Mouse (Mus musculus) CD4-positive helper T cell, adult 2 months (primary cell): Measurements from ENCODE around the gene Zfp128.
"Not testable (repeated sequence)": the region's sequence is repeated elsewhere in the genome, so short reads cannot be mapped to it uniquely, and the experiment has no call there.

ENCODE experiments used
- DNase-seq: peaks from one replicate; pipeline ENCODE4 v3.0.0-alpha.2; 2012; ENCODE audit warnings: low read depth, missing footprints, low spot score

The Zfp128 gene

DNA sequence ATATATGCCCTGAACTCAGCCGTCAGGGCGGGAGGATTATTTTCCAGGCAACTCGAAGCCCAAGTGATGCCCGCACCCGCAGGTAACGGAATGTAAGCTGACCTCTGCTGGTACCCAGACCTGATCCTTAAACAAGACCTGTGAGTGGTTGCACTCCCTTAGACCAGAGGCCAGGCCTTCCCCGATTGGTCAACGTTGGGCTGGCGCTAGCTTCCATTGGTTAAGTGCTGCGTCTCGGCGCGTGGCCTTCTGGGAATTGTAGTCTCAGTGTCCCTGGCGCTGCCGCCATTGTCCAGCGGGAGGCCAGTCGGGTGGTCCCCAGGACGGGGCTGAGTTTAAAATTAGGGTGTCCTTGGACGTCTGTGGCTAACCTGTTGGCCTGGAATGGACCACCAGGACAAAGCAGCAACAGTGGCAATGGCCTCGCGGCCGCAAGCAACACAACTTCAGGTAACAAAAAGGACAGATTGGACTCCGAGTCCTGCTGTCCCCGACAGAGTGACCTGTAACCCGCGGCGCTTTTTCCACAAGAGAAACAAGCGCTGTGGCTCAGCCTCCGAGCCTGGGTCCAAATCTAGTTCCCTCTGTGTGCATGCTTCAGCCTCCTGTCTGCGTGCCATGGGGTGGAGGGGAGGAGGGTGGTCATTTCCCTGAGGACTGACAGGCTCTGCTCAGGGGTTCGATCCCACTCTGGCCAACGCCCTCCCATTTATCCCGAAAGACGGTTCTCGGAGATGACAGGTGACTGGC, at the start of gene Zfp128:
Gene Zfp128 (plus strand): TSS at position 267 of the 750 bp plus-strand sequence.
- peak; percentile 88 for DNase-seq

DNA sequence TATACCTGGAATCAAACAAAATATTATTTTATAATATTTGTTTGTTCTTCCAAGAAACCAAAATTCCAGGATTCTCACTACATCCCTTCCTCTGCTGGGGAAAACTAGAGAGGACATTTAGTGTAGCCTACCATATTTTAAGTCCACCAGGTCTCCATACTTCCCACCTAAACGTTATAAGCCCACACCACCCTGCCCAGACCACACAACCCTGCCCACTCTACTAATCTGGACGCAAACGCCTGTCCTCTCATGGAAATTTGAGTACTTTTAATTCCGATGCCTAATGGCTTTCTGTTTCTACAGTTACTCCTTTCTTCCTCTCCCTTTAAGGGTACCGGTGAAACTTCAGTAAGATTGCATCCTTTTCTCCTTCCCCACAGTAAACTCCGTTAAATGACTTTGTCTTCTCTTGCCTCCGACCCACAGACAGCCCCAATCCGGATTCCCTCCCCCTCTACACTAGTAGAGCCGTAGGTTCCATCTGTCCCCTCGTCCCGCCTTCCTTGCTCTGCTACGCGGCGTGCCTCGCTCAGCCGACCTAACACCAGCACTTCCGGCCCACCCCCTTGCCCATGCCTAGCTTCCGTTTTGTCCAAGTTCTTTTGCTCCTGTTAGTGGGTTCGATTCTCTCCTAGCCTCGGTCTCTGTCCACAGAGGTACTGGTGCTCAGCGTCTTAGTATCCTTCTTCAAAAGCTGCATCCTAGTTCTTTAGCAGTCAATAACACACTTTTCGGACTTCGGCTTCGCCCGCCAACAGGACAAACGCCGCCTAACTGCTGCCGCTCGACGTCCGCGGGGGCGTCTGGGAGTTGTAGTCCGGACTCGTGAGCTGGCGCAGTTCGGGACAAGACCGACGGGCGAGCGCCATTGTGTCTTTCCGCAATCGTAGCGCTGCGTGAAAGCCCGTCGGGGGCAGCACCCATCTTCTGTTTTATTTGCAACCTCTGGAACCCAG, 46.5 kb upstream of the Zfp128 start, which contains the start of gene Zfp110:
Gene Zfp110 (plus strand): TSS at position 600 of the 959 bp plus-strand sequence.
- peak; percentile 94 for DNase-seq

DNA sequence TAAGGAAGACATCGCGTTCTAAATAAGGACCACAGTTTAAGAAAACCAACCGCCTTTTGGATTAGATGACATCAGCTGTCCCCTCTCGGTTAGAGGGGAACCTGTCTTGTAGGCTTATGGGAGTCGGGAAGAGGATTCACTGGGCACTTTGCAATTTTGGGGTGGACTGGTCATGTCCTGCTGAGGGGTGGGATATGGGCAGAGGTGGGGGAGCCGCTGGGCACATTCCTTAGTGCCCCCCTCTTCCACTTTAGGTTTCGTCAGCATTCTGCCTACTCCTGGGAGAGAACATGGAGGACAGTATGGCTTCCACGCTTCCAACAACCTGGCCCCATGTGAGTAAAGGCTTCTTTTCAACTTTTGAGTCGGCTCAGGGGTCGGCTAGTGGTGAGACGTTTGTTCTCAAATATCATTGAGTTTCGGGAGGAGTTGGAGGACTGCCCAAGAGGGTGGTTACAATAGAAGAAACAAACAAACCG, 45.7 kb upstream of the Zfp128 start:
- no peak for DNase-seq

DNA sequence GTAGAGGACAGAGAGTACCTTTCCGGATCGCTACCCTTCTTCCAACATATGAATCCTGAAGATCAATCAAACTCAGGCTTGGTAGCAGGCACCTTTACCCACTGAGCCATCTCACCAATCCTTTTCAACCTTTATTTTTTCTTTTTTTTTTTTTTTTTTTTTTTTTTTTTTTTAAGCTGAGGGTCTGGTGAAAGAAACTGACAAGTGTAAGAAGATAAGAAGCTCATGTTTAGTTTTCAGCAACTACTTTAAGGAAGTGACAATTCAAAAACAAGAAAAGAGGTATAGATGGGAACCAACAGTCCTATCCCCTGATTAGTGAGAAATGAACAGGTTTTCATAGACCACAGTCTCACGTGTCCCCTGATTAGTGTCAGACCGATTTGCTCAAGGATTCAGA, 45.2 kb upstream of the Zfp128 start:
- DNase-seq: no peak

DNA sequence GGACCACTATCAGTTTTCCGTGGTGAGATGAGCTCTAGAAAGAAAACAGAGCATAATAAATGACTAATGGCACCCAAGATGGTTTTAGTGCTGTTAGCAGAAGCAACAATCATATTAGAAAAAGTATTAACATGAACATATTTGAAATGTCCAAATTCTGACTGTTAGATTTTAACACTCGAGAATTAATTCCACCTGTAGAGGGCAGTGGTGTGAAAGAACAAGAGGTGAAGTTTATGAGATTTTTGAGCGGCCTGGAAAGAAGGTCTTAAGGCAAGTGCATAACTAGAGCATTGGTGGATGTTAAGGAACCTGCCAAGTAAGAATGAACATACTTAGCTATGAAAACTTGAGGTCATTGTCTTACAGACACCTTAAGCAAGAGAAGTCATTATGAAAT, 6.7 kb upstream of the Zfp128 start:
- peak; percentile 48 for DNase-seq

DNA sequence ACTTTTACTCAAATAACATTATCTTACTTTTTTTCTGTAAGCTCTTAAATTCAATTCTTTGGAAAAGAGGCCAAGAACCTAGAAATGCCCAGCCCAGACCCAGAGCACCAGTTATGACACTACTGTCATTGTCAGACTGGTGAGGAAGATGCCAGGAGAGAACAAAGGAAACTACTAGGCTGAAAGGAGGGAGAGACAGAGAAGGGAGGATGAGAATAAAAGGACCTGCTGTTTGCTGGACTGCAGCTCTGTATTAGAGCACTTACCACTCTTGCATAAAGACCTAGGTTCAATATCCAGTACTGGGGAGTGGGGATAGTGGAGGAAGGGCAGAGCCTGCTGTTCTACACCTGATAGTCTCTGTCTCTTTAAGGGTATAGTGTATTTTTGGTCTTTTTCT, 941 bp upstream of the Zfp128 start:
- no peak for DNase-seq

DNA sequence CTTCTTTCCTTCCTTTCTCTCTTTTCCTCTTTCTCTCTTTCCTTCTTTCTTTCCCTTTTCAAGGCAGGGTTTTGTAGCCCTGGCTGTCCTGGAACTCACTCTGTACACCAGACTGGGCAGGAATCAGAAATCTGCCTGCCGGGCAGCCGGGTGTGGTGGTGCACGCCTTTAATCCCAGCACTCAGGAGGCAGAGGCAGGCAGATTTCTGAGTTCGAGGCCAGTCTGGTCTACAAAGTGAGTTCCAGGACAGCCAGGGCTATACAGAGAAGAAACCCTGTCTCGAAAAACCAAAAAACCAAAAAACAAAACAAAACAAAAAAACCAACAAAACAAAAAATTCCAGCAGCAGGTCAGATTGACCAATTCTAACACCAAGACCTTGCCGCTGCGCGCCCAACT, 480 bp upstream of the Zfp128 start:
- not testable (repeated sequence) for DNase-seq

DNA sequence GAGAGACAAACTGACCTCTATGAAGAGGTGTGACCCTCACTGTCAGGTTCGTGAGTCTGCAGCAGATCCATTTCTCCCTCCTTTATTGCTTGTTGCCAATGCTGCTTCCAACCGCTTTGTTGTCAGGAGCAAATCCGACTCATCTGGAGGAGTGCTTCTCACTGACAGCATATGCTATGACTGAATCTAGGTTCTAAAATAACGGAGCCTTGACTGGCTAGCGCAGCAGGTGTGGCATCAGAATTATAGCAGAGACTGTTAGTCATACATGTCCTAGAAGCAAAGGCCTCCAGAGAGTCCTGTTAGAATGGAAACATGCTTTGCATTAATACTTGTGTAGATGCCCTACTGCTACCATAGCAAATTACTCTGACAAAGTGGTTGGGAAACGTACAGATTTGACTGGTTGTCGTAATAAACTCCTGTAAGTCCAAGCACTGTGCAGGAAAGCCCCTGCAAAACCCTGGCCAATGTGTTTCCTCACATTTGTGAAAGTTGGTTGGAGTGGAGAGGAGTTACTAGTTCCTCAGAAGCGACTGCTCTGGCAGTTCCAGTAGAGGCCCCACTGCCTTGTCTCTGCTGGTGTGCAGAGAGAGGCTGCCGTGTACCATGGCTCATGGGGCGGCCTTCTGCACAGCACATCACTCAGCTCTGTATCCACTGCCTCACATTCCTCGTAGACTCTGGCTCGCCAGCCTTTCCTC, 5.7 kb downstream of the Zfp128 start:
- DNase-seq: no peak

DNA sequence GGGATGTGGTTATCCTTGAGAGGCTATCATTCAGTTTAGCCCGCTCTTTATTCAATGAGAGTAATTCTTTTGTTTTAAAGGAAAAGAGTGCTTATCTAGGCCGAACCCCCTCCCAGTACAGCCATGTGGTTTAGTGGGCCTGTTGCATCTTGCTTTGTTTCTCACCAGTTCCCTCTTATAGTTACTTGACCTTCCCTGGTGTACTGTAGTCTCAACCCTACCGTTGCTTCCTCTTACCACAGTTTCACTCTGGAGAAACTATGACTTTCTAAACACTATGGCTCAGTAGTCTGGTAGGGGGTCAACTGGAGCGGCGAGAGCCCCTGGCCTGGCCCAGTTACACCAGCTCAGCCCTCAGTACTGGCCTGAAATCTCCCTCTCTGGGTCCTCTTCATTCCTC, 6.6 kb downstream of the Zfp128 start:
- DNase-seq: no peak

DNA sequence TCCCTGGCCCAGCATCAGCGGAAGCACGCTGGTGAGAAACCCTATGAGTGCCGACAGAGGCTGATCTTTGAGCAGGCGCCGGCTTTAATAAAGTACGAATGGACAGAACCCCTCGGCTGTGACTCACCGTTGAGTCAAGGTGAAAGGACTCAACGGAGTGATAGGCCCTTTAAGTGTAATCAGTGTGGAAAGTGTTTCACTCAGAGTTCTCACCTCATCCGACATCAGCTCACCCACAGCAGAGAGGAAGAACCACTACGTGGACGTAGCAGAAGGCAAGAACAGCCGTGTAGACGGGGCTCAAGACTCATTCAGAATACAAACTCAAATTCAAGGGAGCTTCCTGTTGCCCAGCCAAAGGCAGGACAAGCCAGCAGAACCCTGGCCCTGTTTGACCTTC, 10.0 kb downstream of the Zfp128 start:
- DNase-seq: peak; percentile 33

DNA sequence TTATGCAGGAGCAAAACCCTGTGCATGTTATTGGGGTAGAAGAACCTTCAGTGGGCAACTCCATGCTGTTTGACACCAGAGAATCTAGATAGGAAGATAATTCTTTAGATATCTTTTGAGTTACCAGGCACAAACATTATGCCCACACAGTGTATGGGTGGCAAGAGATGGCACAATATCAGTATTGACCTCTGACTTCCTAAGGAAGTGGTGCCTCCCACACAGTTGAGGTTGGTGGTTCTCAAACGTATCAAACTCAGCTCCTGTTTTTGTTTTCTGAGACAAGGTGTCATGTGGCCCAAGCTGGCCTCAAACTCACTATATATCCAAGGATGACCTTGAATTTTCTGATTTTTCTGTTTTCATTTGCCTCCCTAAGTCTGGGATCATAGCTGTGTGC, 10.4 kb downstream of the Zfp128 start:
- DNase-seq: peak; percentile 29

DNA sequence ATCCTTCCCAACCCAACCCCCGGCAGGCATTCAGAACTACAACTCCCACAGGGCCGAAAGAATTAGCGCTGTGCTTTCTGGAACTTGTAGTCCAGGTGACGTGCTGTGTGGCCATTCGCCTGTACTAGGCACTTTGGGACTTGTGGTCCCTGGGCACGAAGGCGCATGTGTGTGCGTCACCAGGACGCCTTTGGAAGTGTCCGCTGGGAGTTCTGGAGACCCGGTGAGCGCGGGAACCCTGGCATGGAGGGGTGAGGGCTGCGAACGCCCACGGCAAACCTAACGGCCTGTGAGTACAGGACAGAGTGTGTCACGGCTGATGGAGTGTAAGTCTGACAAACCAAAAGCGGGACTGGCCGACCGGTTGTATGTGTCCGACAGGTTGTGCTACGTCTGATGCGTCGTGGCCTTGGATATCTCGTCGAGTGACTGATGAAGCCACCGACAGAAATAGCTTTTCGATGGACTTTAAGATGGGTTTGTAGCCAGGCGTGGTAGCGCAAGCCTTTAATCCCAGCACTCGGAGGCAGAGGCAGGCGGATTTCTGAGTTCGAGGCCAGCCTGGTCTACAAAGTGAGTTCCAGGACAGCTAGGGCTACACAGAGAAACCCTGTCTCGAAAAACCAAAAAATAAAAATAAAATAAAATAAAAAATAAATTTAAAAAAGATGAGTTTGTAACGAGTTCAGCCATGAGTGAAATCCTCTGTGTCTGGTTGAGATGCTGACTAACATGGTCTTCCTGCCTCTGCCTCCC, 16.9 kb downstream of the Zfp128 start, which contains the start of gene Zscan22:
Gene Zscan22 (plus strand): TSS at position 161 of the 756 bp plus-strand sequence.
- DNase-seq: peak; percentile 88

DNA sequence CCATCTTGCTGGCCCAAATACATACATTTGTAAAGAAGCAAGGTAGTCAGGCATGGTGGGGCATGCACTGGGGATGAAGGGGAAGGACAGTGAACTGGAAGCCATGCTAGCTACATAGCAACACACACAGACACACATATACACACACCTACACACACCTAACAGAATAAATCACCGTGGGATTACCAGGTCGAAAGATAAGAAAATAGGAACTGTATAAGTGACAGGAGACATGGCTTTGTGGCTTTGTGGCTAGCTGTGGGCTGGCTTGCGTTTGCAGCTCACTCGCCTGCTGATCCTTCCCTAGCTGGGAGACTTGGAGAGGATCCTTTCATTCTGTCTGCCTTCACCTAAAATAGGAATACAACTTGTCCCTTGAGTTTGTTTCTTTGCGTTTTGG, 20.5 kb downstream of the Zfp128 start:
- DNase-seq: no peak

DNA sequence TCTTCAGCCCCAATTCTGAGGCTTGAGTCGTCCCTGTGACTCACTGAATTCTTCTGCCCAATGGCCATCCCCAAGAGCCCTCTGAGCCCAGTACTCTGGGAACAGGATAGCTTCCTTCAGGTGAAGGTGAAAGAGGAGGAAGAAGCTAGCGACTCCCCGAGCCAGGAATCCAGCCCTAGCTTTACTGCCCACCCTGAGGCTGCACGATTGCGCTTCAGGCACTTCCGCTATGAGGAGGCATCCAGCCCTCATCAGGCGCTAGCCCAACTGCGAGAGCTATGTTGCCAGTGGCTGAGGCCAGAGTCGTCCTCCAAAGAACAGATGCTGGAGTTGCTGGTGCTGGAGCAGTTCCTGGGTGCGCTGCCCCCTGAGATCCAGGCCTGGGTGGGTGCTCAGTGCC, 22.6 kb downstream of the Zfp128 start:
- no peak for DNase-seq

DNA sequence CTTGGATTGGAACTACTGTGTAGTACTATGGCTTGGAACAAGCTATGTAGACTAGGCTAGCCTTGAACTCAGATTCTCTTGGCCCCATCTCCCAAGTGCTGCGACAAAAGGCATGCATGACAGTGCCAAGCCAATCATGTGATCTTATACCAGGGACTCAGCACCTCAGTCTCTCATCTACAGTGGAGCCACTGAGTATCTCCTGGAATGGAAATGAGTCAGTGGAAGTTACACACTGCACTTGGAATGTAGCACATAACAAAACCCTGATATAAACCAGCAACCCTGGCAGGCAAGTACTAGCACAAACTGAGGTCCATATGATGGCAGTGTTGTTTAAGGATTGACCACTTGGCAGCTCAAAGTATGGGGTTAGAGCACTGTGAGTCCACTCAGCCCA, 24.2 kb downstream of the Zfp128 start:
- no peak for DNase-seq

DNA sequence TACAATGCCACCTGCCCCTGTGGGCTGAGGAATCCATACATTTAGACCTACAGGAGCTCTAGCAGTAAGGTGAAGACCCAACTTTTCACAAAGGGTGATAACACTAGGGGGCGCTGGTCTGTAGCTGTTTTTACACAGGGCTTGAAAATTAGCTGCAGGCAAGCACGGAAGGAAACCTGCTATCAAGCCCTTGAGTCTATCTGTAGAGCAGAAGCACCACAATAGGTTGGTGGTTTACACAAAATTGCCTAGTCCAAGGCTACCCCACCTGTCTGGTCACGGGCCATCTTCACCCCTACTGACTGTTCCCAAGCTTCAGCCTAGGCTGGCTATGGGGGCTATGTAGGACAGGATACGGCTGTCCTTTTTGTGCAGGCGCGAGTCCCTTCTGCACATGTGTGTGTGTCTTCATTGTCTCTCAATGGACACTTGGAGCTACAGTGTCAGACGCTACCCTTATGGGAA, 28.6 kb downstream of the Zfp128 start:
- peak; percentile 86 for DNase-seq

DNA sequence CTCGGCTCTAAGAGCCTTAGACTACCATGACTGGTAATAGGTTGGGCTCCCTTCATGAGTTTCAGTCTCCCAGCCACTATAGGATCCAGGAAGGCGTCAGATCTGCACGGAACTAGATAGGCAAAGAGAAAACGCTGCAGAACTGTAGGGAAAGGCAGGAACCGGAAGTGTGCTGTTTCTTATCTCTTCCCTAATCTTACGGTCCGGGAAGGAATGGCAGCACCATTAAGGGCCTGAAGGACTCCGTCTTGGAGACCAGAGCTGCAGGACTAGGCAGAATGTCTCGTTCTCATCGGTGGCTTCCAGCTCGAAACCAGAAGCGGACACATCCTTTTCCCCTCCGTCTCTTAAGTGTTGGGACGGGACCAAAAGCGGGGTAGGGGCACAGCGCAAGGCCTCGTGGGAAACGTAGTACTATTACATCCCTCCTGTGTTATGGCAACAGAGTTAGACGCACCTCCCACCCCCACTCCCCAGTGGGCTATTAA, 29.2 kb downstream of the Zfp128 start:
- peak; percentile 63 for DNase-seq

DNA sequence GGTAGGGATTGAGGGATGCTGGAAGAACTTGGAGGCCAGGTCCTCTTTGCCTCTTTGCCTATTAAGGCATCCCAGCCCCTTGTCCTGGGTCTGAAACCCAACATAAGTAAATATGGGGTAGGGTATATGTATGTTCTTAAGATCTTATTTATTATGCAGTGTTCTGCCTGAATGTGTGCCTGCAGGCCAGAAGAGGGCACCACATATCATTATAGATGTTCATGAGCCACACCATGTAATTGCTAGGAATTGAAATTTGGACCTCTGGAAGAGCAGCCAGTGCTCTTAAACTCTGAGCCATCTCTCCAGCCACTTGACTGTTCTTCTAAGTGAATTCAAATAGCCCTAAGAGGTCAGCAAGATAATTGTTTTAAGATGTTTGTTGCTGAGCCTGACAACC, 32.6 kb downstream of the Zfp128 start:
- DNase-seq: peak; percentile 50

DNA sequence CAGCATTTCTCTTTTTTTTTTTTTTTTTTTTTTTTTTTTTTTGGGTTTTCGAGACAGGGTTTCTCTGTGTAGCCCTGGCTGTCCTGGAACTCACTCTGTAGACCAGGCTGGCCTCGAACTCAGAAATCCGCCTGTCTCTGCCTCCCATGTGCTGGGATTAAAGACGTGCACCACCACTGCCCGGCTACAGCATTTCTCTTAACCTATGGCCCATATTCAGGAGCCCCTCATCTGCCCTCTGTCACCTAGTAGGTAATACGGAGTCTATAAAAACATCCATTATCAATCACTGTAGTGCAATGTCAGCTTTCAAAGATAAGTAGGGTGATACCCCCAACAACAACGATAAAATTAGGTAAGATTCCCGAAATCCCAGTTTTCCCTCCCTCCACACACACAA, 39.5 kb downstream of the Zfp128 start:
- not testable (repeated sequence) for DNase-seq

DNA sequence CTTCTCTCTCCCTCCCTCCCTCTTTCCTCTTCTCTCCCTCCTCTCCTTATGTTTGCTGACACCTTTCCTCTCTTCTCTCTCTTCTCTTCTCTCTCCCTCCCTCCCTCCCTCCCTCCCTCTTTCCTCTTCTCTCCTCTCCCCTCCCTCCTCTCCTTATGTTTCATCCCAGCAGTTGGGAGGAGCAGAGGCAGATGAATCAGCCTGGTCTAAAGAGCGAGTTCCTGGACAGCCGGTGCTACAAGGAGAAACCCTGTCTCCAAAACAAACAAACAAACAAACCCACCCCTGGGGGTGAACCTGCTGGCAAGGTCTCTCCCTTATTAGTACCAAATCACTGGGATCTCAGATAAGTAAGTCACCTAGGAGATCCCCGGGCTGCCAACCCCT, 40.3 kb downstream of the Zfp128 start:
- DNase-seq: no peak
